Mouse (Mus musculus) mouse embryonic stem cell (cell line): Measurements from ENCODE around the gene Zbed5.
"Not testable (repeated sequence)": the region's sequence is repeated elsewhere in the genome, so short reads cannot be mapped to it uniquely, and the experiment has no call there.

ENCODE experiments used
- in situ Hi-C, 2 experiments: fragments of 300-500 bp; cut with MboI; formaldehyde crosslinking; loops; 1 replicate in 1 of 2; 3 replicates in 1 of 2; pipeline ENCODE4 v1.14.3; 2019 to 2020; ENCODE audit warnings: low sequenced_read_pairs in 2 of 2, low pct_unique_long_range_greater_than_20kb in 1 of 2, mixed read lengths in 1 of 2; ENCODE audit not compliant: unreplicated experiment in 1 of 2

Zbed5 gene

DNA sequence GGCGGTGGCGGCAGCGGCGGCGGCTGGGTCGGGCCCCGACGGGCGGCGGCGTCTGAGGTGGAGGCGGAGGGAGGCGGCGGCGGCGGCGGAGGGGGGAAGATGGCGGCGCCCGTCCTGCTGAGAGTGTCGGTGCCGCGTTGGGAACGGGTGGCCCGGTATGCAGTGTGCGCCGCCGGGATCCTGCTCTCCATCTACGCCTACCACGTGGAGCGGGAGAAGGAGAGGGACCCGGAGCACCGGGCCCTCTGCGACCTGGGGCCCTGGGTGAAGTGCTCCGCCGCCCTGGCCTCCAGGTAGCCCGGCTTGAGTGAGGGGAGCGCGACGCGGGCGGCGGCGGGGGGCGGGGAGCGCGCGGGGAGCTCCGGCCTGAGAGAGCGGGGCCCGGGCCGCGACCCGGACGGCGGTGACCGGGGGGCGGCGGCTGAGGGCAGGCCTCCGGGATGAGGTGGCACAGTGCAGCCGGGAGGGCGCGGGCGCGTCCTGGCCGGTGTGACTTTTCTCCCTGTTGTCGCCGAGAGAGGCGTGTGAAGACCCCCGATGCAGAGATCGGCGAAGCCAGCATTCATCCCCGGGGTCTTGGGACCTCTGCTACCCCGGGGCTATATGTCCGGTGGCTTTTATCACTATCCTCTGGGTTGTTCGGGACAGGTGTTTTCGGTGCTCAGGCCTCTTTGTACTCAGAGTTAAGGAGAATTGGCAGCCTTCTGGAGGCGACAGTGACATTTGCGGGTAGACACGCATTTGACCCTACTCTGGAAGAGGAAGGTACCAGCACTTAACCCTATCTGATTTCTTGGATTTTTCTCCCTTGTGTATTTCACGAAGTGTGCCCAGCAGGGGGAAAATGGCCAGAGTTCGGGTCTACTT lies 46.8 kb downstream of the Zbed5 start:
- in situ Hi-C loops: not testable (repeated sequence)

- in situ Hi-C loops: no loop called here
These were observed 47.9 kb downstream of the Zbed5 start for GRCm38 (mm10) chr5:129943402-129943801.

- in situ Hi-C loops: no loop called here
These were observed 52.1 kb downstream of the Zbed5 start for GRCm38 (mm10) chr5:129947528-129948033.

DNA sequence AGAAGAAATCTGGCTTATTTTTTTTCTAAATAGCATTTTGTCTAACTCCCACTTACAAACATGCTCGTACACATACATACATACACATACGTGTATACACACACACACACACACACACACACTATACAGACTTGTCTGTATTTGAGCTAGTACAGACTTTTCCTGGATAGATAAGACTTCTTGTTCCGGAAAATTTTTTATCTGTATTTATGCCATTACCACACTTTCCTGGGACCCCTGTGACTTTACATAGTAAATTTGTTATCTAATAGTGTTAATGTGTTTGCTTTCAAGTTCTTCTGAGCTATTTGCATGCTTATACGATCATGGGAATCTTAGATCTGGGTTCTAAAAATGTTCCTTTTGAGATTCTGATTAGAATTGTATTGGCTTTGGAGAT lies 56.6 kb downstream of the Zbed5 start:
- in situ Hi-C loops: no loop called here
